Mouse (Mus musculus) ES-E14 (cell line): ENCODE results near the gene Atp5g1.
A peak's percentile ranks its signal among the peaks of the same experiment; 100 is the strongest.

Experiments used
- CHD2 ChIP-seq: IDR thresholded peaks from 2 replicates; pipeline ENCODE4 v1.6.1; 2014; ENCODE audit warnings: mild to moderate bottlenecking, low read depth, low read length, inconsistent platforms
- HCFC1 ChIP-seq: IDR thresholded peaks from 2 replicates; pipeline ENCODE4 v1.6.1; 2012; ENCODE audit warnings: low read length, inconsistent platforms, borderline replicate concordance; ENCODE audit not compliant: insufficient read depth
- ZC3H11A ChIP-seq: IDR thresholded peaks from 2 replicates; pipeline ENCODE4 v1.6.1; 2012; ENCODE audit warnings: low read depth, mild to moderate bottlenecking, inconsistent platforms, low read length, borderline replicate concordance
- ZNF384 ChIP-seq: IDR thresholded peaks from 2 replicates; pipeline ENCODE4 v1.6.1; 2012; ENCODE audit warnings: low read depth, low read length, inconsistent platforms

DNA sequence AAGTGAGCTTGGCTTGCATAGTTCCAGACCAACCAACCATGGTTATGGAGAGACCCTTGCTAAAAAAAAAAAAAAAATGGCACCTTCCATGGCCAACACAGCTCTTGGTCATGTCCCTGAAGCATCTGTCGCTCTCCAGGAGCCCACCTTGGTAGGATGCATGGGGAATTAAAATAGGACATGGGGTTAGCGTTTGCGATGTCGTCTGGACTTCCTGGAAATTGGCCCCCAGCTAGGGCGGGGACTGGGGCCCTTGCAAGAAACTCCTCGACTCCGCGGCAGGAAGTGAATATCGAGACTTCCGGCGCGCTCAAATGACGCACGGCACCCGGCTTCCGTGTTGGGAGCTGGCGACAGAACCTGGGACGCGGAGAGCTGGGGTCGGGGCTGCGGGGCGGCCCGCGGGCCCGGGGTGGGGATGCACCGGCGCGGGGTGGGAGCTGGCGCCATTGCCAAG is 40.8 kb downstream of the Atp5g1 start, which contains the start of gene Snf8:
- peak; percentile 92 for TF ChIP-seq ZNF384
- TF ChIP-seq HCFC1: peak; percentile 76; the same call in 1 of the 2 replicates
- TF ChIP-seq CHD2: no peak
- TF ChIP-seq ZC3H11A: no peak
